Mouse (Mus musculus): Measurements from ENCODE around the gene Gm10638. TPM values are rescaled to one million over a fixed set of nuclear protein-coding genes. Genes with fewer than 3 reads are reported as not detected.

Gm10638 gene
- total RNA-seq, 2 experiments from 2014 or later: 3.0 to 3.6 TPM

GRCm38 (mm10) chr8:86740899-86741298, 4.6 kb upstream of the Gm10638 start:
- no peak for DNase-seq

DNA sequence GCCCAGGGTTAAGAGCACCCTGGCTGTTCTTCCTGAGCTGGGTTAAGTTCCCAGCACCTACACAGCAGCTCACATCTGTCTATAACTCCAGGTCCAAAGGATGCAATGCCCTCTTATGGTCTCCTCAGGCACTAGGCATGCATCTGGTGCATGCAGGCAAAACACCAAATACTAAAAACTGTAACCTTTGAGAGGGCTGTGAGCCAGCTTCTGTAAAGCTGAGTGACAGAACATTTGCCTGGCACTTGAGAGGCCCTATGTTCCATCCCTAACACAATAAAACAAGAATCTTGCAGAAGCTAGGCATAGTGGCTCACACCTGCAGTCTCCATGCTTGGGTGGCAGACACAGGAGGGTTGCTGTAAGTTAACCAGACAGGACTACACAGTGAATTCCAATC, 3.9 kb upstream of the Gm10638 start:
- no peak for DNase-seq

DNA sequence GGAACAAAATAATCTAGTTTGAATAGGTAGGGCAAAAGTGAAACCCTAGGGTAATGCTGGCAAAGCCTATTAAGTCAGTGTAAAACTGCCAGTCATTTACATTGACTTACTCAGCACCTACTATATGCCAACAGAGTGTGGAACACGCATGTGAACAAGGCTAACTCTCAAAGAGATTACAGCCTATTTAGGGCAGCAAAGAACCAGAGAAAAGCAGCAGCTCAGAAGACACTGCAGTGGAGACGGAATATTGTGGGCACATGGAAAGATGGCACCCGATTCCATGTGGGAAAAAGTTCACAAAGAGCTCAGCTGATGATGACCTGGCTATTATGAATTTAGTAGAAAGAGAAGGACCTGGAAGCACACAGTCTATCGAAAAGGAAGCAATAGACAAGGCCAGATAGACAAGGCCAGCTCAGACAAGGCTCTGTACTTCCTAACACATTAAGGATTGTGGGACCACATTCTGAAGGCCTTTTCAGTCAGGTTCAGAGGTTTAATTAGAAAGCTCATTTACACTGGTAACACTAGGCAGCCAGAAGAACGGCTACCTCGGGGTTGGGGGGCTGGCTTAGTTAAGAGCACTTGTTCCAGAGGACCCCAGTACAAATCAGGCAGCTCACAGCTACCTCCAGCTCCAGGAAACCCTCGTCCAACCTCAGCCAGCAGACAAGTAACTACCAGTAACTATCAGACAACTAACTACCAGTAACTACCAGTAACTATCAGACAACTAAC, 2.7 kb upstream of the Gm10638 start:
- no peak for DNase-seq

GRCm38 (mm10) chr8:86744313-86745220, 932 bp upstream of the Gm10638 start:
- no peak for DNase-seq

- DNase-seq: peak; percentile 98
These were observed 489 bp downstream of the Gm10638 start for GRCm38 (mm10) chr8:86745935-86746441.

- peak; percentile 24 for DNase-seq
These were observed 1.0 kb downstream of the Gm10638 start for GRCm38 (mm10) chr8:86746511-86746910.

DNA sequence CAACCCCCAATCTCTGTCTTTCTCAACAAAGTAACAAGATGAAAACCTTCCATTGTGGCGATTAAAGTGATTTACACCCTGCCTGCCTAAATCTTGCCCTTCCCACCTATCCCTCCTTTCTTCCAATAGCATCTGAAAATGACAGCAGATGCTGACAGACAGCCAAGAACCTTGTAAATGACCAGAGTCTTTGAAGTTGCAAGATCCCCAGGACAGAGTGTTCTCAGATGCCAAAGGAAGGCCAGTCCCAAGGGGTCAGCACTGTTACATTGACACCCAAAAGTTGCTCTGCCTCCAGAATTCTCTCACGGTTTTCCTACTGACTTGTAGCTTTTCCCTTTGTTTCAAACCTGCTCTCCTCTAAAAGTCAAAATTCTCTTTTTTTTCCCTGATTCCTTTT, 4.3 kb downstream of the Gm10638 start:
- no peak for DNase-seq

GRCm38 (mm10) chr8:86756948-86757733, 11.6 kb downstream of the Gm10638 start:
- peak; percentile 36 for DNase-seq

- DNase-seq: no peak
These were observed 13.2 kb downstream of the Gm10638 start for GRCm38 (mm10) chr8:86758651-86759050.

- no peak for DNase-seq
These were observed 13.6 kb downstream of the Gm10638 start for GRCm38 (mm10) chr8:86759090-86759491.

- no peak for DNase-seq
These were observed 15.2 kb downstream of the Gm10638 start for GRCm38 (mm10) chr8:86760746-86761145.

- no peak for DNase-seq
These were observed 17.3 kb downstream of the Gm10638 start for GRCm38 (mm10) chr8:86762806-86763205.

DNA sequence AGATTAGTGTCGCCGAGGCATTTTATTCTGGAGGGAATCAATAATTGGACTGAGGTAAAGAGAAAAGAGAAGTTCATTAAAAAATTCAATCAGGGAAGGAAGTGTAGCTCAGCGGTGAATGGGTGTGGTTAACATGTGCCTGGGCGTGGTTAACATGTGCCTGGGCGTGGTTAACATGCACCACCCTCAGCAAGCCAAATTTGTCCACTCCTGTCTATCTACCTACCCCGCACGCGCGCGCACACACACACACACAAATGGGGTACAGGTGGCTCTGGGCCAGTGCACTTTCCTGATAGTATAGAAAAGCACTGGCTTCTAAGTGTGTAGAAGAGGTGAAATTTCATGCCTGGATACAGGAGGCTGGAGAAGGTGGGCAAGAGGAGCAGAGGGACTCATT, 19.7 kb downstream of the Gm10638 start:
- DNase-seq: no peak

DNA sequence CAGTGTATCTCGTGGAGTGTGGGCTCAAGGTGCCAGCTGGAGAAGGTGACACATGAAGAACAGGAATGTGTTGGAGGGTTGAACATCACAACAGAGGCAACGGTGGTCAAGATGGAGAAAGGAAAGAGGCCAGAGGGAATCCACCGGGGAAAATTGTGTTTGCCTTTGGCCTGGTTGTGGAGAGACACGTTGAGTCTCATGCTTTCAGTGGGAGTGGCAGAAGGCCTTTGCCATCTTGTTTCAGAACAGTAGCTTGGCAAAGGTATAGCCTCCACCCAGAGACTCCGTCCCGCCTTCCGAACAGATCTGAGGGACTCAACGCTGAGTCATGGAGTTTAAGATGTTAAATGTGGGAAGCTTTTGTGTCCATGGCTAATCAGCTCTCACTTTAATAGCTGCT, 20.2 kb downstream of the Gm10638 start:
- no peak for DNase-seq

- DNase-seq: peak; percentile 25
These were observed 21.2 kb downstream of the Gm10638 start for GRCm38 (mm10) chr8:86766548-86767211.

GRCm38 (mm10) chr8:86768499-86768898, 23.0 kb downstream of the Gm10638 start:
- DNase-seq: peak; percentile 82

GRCm38 (mm10) chr8:86769945-86770715, 24.6 kb downstream of the Gm10638 start:
- DNase-seq: no peak

DNA sequence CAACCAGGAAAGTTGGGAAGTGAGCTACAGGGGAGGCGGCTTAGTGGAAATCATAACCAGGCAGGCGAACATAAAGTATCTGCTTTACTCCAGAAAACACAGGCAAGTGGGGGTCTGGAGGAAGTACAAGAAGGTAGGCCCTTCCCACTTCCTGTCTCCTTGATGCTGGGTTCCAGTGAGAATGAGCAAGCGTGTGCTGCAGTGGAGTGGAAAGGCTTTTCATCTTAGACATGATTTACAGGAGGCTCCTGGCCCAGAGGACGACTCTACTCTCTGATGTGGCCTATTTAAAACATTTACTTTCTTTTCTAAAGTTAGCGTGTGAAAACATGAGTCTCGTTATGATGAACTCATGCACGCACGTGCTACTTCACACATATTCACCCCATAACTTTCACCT, 33.7 kb downstream of the Gm10638 start:
- no peak for DNase-seq

- no peak for DNase-seq
These were observed 35.6 kb downstream of the Gm10638 start for GRCm38 (mm10) chr8:86781094-86781493.

- DNase-seq: peak; percentile 39
These were observed 41.0 kb downstream of the Gm10638 start for GRCm38 (mm10) chr8:86786498-86786897.

GRCm38 (mm10) chr8:86787891-86788420, 42.5 kb downstream of the Gm10638 start:
- peak; percentile 76 for DNase-seq

Measured in heart, postnatal 4 days (tissue).